10 mouse cellular contexts compared by ENCODE assay signal in genomic region chr15:97468732-97469683, GRCm38 (mm10).
DNase-seq lines count a peak whose midpoint lies in the region; ATAC-seq and TF ChIP-seq lines count a peak whose summit lies in the region.
"Had no signal": no experiment of that assay in that cellular context is flagged by ENCODE, and none has a peak within 500 bp of the region (broad histone marks: within the 10 kb centered on the region; RNA-seq: fewer than 3 reads in every experiment).

No protein-coding gene starts in this region.

- H3K4me3 ChIP-seq in lung, adult 2 months (replicated peaks; ENCODE audit: extremely low read depth, low read depth, low read length): no peak overlapping the region
- no peak overlapping the region for H3K4me3 ChIP-seq in brown adipose tissue, adult 24 weeks (ENCODE audit: insufficient read depth, low read depth, low read length)
- no peak overlapping the region for H3K4me3 ChIP-seq in midbrain, embryonic 10.5 days
- H3K4me3 ChIP-seq: stomach, embryonic 15.5 days had no signal

- H3K27me3 ChIP-seq in midbrain, embryonic 10.5 days (ENCODE audit: low read depth, poor library complexity, severe bottlenecking): no peaks in the 10 kb centered on the region
- H3K27me3 ChIP-seq: stomach, embryonic 15.5 days had no signal

- no peak for TF ChIP-seq CTCF in lung, adult 2 months (IDR thresholded peaks at IDR 0.05; ENCODE audit: insufficient read depth, low read length)

- H3K9me3 ChIP-seq in midbrain, embryonic 10.5 days (replicated peaks): no peaks in the 10 kb centered on the region
- H3K9me3 ChIP-seq: stomach, embryonic 15.5 days had no signal

- TF ChIP-seq POLR2A in lung, adult 2 months (IDR thresholded peaks at IDR 0.05; ENCODE audit: borderline replicate concordance, extremely low read depth, low read depth, low read length): peak; percentile 61; the same call in 1 of the 2 replicates

- no peaks in the 10 kb centered on the region for H3K36me3 ChIP-seq in midbrain, embryonic 10.5 days
- H3K36me3 ChIP-seq: stomach, embryonic 15.5 days had no signal

- no peak for DNase-seq in lung, adult 2 months
- no peak for DNase-seq in lung, postnatal 10 days
- DNase-seq in thymus, postnatal 4 days: peak; percentile 78
- no peak for DNase-seq in retina, postnatal 1 day
- no peak for DNase-seq in embryo, embryonic 10.5 days (ENCODE audit: low spot score)
- no peak for DNase-seq in midbrain, embryonic 10.5 days (ENCODE audit: low spot score)

- H3K27ac ChIP-seq in brown adipose tissue, adult 24 weeks (replicated peaks; ENCODE audit: low read depth, low read length): peak overlapping the region; percentile 29; the same call in 1 of the 2 replicates
- H3K27ac ChIP-seq in midbrain, embryonic 10.5 days (replicated peaks): no peak overlapping the region
- H3K27ac ChIP-seq: hindbrain, embryonic 14.5 days; stomach, embryonic 15.5 days had no signal

- peak; percentile 41 for ATAC-seq in neutrophil, adult 5-6 weeks (ENCODE audit: extremely low read depth, insufficient number of reproducible peaks, low FRiP score, poor library complexity, severe bottlenecking)

- 66% methylated on average over 23 of the region's 23 CpGs for WGBS in lung, adult 2 months
- 86% methylated on average over 23 of the region's 23 CpGs for WGBS in midbrain, embryonic 10.5 days

- H3K4me1 ChIP-seq in lung, adult 2 months (ENCODE audit: control insufficient read depth, insufficient read depth, low read length): peaks cover 7% of the 10 kb centered on the region
- peaks cover 19% of the 10 kb centered on the region for H3K4me1 ChIP-seq in brown adipose tissue, adult 24 weeks (ENCODE audit: control insufficient read depth, insufficient read depth, insufficient read length, low read length)
- H3K4me1 ChIP-seq in midbrain, embryonic 10.5 days: no peaks in the 10 kb centered on the region
- H3K4me1 ChIP-seq: stomach, embryonic 15.5 days had no signal
